Mouse (Mus musculus) kidney, adult 2 months (tissue): Measurements from ENCODE around the gene Olfr763.

Experiments used
- CTCF ChIP-seq: fragments of 200-500 bp; conservative IDR thresholded peaks from 2 replicates; pipeline ENCODE4 v1.5.1; 2011; ENCODE audit warnings: low read depth, mild to moderate bottlenecking, control low read depth, low read length, moderate library complexity, mixed read lengths; ENCODE audit not compliant: insufficient read depth, insufficient read length
- POLR2A ChIP-seq: fragments of 200-500 bp; IDR thresholded peaks from one replicate; pipeline ENCODE4 v1.6.1; 2011; ENCODE audit warnings: low read depth, low read length, control low read depth

- no peak for TF ChIP-seq POLR2A
- no peak for TF ChIP-seq CTCF
Observed at GRCm38 (mm10) chr10:128996523-128997040, 14.0 kb upstream of the Olfr763 start.
